7 mouse cellular contexts compared by ENCODE assay signal in genomic region chr10:125845014-125845514, GRCm38 (mm10).
DNase-seq lines count a peak whose midpoint lies in the region; ATAC-seq and TF ChIP-seq lines count a peak whose summit lies in the region.

No protein-coding gene starts in this region.

- H3K4me1 ChIP-seq in hindbrain, postnatal 0 days (ENCODE audit: insufficient read depth, low read length) = no peaks in the 10 kb centered on the region
- H3K4me1 ChIP-seq in midbrain, embryonic 14.5 days (ENCODE audit: control insufficient read depth, insufficient read depth, low read length) = peaks cover 3% of the 10 kb centered on the region; the same call in 1 of the 2 replicates

- TF ChIP-seq CTCF in hindbrain, postnatal 0 days (IDR thresholded peaks at IDR 0.05; ENCODE audit: low read depth) = no peak

- no peak for ATAC-seq in hindbrain, postnatal 0 days
- ATAC-seq in midbrain, embryonic 14.5 days (ENCODE audit: low FRiP score, low TSS enrichment) = no peak

- no peak overlapping the region for H3K27ac ChIP-seq in hindbrain, postnatal 0 days
- H3K27ac ChIP-seq in midbrain, embryonic 14.5 days (replicated peaks; ENCODE audit: low read depth, low read length) = no peak overlapping the region

- peak overlapping the region; percentile 17; the same call in 1 of the 2 replicates for H3K4me3 ChIP-seq in hindbrain, postnatal 0 days (ENCODE audit: low read length)
- H3K4me3 ChIP-seq in midbrain, embryonic 14.5 days (replicated peaks; ENCODE audit: low read depth, low read length) = 0 out of 2 replicates have a peak overlapping the region, but pooled peaks have one; percentile 16

- WGBS in hindbrain, postnatal 0 days = 17% methylated on average over 19 of the region's 19 CpGs
- WGBS in midbrain, embryonic 14.5 days = 22% methylated on average over 19 of the region's 19 CpGs

- H3K36me3 ChIP-seq in hindbrain, postnatal 0 days (ENCODE audit: insufficient read depth, low read length) = no peaks in the 10 kb centered on the region
- H3K36me3 ChIP-seq in midbrain, embryonic 14.5 days (ENCODE audit: control insufficient read depth, insufficient read depth, low read length) = no peaks in the 10 kb centered on the region

- no peaks in the 10 kb centered on the region for H3K27me3 ChIP-seq in hindbrain, postnatal 0 days (ENCODE audit: insufficient read depth, low read length)
- H3K27me3 ChIP-seq in midbrain, embryonic 14.5 days (ENCODE audit: control insufficient read depth, insufficient read depth, low read length) = no peaks in the 10 kb centered on the region

- peak overlapping the region; percentile 45 for H3K4me2 ChIP-seq in hindbrain, postnatal 0 days (ENCODE audit: low read depth, low read length)
- peak overlapping the region; percentile 50 for H3K4me2 ChIP-seq in midbrain, embryonic 14.5 days (ENCODE audit: low read length)

- peak; percentile 18 for DNase-seq in R1 (ENCODE audit: low read depth, low spot score)
- peak; percentile 83 for DNase-seq in embryo, embryonic 11 days
- DNase-seq in hindbrain, postnatal 0 days (ENCODE audit: low spot score) = no peak
- peak; percentile 39 for DNase-seq in midbrain, embryonic 14.5 days
- no peak for DNase-seq in thymus, postnatal 0 days (ENCODE audit: low spot score)
- no peak for DNase-seq in left cerebral cortex, postnatal 14 days (ENCODE audit: low spot score in 2 of 2)
- no peak for DNase-seq in thymus, postnatal 10 days (ENCODE audit: low spot score in 2 of 2)

- intact Hi-C loops in left cerebral cortex, postnatal 14 days (cut with DNase I) = no loop called here

- H3K9ac ChIP-seq in hindbrain, postnatal 0 days (replicated peaks; ENCODE audit: low read length) = 0 out of 2 replicates have a peak overlapping the region, but pooled peaks have one; percentile 18
- peak overlapping the region; percentile 42; the same call in 1 of the 2 replicates for H3K9ac ChIP-seq in midbrain, embryonic 14.5 days (replicated peaks; ENCODE audit: low read length)

- no peaks in the 10 kb centered on the region for H3K9me3 ChIP-seq in hindbrain, postnatal 0 days (ENCODE audit: low read length)
- H3K9me3 ChIP-seq in midbrain, embryonic 14.5 days (ENCODE audit: control insufficient read depth, low read length) = no peaks in the 10 kb centered on the region

Comparison
In these comparisons a context has a peak if more than half of its experiments do, and no peak if none do; other contexts are left out.
1. DNase-seq: peak in R1 (single experiment), embryo, embryonic 11 days (single experiment) and midbrain, embryonic 14.5 days (single experiment); none in hindbrain, postnatal 0 days (single experiment), thymus, postnatal 0 days (single experiment), left cerebral cortex, postnatal 14 days (0 of 2) and thymus, postnatal 10 days (0 of 2).